Mouse (Mus musculus) activated CD4-positive, CD25-positive, alpha-beta regulatory T cell, adult 4 months (primary cell): ENCODE measurements at regions not wholly inside any gene's neighbourhood (a gene's known extent, or its start where the extent isn't known, plus 50 kb on each side); places are given as distances from the start of the nearest gene placed in this dataset.

Experiments used
- ATAC-seq: one replicate; pipeline ENCODE4 v1.8.0; 2017

DNA sequence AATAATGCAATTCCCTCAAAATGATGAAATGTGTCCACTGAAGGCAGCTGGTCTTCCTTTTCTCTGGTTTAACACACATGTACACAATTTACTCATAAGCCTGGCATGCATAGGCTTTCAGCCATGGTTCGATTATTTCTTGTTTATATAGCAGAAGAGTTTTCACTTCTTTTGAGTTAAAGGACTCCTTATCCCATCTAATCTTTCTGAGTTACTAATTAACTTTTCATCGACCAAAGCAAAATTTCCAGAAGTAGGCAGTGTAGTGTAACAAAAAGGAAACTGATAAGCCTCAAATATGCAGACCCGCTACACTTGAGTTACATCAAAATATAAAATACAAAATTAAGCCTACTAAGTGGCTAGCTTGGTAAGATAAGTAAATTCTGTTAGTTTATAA is 620.5 kb upstream of the Akr1e1 start:
- no peak for ATAC-seq

DNA sequence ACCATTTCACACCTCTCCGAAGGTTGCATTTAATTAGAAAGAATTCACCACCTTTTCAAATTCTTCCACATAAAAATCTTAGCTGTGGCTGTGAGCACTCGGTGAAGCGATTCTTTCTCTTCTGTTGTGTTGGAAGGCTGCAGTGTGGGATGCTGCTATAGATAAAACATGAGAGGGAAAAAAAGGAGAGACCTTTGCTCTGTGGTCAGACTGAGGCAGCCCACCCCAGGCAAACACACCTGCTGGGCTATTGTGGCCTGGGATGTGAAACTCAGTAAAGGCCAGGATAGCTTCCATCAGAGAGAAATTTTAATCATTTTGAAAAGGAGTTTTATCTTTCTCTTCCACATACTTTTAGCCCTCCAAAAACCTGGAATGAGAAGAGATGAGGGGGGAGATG is 625.3 kb upstream of the Akr1e1 start:
- ATAC-seq = no peak

DNA sequence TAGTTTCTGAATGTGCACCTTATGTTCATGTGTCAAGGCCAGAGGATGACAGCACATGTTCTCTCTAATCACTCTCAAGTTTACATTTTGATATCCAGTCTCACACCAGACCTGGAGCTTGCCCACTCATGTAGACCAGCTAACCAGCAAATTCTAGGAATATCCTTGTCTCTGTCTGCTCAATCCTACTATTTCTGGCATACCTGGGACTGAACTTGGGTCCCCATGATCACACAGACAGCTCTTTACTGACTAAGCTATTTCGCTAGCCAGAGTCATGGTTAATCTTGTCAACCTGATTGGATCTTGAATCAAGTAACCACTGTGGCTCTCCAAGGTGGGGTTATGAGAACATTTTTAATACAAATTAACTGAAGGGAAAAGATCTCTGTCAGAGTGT is 625.9 kb upstream of the Klf6 start:
- ATAC-seq = no peak

DNA sequence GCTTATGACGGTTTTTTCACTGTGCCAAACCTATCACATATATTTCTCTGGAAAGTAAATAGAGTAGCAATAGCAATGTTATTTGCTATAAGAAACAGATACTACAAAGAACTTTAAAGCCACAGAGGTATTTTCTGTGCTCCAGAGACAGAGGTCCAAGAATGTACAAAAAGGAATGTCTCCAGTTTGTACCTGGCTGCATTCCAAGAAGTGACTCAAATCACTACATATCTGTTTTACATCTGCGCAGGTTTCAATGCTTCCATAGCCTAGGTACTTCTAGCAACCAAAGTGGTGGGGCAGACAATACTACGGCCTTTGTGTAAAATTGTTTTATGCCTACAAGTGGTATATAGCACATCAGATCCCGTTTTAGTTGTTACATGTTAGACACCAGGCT is 620.7 kb upstream of the Klf6 start:
- ATAC-seq = no peak

DNA sequence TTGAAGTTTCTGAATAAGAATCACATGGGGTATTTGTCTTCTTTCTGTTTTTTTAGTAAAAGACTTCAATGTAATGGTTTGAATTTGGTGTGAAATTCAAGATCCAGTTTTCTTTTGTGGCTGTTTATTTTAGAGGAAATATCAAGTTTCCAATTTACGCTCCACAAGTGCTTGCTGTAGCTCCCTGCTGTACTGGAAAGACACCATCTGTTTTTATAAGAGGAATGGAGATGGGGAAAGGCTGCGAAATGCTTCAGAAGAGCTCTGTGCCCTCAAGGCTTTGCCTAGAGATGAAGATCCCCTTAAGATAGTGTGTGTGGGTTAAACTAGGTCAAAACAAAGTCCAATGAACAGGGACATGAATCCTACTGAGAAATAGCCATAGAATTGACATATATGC is 618.5 kb upstream of the Klf6 start:
- no peak for ATAC-seq

DNA sequence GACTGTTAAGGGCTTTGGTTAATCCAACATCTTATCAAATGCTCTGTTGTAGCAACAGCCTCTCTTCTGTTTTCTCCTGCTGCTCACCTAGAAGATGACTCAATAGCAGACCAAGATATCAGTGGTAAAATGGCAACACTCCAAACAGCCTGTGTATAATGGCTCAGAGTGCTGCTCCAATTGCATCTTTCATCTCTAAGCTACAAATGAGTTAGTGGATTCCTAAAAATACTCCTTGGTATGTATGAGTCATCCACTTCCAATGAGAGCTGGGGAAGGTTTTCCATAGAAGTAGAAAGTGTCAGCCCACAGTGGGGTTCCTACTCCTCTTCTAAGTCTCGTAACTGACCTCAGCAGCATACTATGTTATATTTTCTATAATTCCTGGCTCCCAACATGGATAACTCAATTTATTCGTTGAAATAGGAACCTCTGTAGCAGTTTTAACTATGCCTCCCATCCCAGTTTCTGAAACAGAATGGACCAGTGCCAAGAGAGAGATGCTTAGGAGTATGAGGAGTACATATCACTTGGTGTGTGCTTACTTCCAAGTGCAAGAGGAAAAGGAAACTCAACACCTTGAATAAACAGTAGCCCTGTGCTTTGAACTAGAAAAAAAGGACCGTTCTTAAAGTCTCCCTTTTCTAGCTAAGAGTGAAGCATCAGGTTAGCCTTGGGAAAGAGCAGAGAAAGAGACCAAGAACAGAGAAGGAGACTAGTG is 612.5 kb upstream of the Klf6 start:
- ATAC-seq = no peak

DNA sequence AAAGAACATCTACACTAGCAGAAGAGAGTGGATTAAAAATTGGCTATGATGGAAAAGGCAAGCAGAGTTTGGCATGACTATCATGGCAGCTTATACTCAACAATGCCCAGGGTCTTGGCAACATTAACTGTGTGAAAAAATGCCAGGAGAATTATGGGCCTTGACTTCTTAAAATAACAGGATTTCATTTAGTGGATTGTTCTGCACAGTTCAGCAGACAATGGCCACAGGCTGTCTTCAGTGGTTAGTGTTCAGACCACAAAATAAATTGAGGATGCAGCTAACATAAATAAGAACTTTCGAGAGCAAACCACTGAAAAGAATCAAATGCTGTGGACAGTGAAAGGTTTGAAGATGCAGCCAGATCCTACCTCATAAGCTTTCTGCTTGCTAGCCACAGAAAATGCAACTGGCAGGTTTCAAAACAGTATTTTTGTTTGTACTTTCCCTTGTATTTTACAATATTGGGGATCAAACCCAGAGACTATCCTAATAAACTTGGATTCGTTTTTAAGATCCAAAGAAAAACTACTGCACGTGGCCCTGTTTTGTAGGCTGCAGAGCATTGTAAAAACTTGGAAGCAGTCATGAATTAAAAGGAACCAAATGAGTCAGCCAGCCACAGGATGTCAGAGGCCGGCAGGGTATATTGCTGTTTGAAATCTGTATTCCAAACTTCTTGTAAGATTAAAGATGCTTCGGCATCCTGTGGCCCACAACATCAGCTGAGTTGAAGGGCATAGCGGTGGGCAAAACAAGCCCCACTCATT is 603.2 kb upstream of the Klf6 start:
- no peak for ATAC-seq

DNA sequence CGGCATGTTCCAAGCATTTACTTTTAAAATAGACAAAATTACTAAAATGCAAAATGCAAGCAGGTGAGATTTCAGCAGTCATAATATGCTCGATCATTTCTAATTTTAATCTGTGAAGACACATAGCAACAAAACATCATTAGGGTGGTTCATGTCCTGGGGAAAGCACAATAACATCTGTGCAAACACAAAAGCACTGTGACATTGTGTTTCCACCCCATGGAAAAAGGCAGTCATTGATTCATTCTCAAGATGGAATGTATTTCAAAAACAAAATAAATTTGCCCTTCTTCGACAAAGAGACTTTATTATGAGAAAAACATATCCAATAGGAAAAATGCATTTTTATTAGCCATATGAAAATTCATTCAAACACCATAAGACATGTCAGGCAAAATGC is 601.5 kb upstream of the Klf6 start:
- ATAC-seq = no peak

DNA sequence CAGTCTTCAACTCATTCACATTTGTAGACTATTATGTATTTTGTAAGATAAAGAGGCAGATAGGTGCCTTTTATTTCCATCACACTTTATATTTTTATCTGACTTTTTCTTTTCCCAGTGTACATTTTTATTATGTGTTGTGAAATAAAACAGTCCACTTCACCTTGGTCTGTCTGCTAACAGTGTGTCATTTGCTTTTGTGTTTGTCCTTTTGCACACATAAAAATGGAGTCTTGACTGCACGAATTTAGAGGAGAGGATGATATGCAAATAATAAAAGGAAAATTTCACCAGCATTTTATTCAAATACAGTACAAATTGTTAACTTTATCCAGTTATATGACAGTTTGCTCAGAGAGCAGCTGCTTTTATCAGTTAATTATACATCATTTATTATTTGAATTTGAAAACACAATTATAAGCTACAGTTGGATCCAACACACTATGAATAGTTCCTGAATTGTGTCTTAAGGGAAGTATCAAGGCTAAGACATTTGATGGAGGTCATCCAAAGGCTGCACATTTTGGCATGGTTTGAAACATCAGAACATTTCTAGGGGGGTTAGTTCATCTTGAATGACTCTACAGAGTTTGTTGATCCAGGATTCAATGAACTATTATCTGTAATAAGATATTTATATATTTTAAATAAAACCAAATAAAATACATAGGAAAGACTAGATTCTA is 588.6 kb upstream of the Klf6 start:
- no peak for ATAC-seq

DNA sequence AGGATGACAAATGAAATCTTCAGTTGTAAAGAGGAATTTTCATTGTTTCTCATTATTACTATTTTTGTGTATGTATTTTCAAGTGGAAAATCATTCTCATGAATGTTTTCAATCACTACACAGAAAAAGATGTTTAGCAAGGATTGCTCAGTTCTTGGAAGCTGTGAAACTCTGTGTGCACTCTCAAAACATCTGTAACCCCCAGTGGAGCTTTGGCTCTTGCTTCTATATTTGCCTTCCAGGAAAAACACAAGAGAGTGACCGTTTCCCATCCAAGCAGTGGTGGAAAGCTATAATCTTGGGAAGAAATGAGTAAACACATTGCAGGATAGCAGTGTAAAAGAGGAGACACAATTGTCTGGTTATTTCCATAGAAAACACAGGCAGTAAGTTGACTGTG is 584.7 kb upstream of the Klf6 start:
- ATAC-seq = no peak

DNA sequence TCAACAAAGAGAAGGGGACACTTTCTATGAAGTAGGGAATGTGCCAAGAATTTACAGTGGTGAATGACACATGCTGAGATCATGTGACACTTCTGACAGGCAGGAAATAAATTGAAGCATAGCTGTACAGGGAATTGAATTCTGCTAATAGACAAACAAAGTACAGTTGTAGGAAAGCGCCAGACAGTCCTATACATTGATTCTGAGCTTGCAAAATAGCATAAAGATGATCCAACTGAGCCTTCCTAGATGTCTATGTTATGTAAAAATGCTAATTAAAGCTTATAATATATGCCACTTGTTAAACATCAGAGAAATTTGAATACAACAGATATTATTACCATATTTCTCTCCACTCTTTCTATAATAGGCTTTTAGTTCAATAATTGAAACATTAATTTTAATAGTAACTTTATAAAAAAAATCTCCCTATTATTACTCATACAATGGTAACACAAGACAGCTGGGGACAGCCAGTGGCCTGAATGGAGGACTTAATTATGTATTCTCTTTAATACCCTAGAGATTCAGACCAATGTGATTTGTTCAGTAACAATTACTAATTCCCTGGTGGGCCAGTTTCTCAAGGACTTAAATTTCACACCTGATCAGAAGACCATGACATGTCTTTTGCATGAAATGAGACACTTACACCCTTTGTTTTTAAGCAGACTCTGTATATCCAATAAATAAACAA is 571.4 kb upstream of the Klf6 start:
- ATAC-seq = no peak

DNA sequence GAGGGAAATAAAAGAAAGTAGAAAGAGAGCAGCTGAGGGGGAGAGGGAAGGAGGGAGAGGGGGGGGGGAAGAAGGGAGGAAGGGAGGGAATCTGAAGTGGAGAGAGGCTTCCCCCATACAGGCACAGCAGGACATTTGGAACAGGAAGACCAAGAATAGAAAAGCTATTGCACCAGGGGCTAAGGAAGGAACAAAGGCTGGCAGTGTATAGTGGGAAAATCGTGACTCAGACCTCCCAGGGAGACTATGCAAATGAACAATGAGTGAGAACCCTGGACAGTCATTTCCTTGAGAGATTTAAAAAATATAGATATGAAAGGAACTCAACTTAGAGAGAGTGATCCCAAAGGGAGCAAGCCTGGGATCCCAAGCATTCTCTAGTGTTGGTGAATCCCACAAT is 559.1 kb upstream of the Klf6 start:
- no peak for ATAC-seq

DNA sequence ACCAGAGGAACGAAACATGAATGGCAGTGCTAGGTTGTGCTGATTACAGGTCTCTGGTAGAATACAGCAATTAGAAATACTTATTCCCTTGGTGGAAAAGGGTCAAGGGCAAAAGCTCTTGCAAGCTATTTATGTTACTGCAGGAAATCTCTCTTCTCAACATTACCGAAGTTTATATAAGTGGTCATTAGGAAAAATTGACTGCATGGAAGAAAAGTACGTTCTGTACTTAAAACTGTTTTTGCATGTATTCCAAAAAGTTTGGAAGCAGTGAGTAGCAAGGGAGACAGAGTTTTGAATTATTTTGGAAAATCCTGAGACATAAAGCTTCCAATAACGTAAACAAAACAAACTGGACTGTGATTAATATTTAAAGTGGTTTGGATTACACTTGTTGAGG is 554.6 kb upstream of the Klf6 start:
- ATAC-seq = no peak

DNA sequence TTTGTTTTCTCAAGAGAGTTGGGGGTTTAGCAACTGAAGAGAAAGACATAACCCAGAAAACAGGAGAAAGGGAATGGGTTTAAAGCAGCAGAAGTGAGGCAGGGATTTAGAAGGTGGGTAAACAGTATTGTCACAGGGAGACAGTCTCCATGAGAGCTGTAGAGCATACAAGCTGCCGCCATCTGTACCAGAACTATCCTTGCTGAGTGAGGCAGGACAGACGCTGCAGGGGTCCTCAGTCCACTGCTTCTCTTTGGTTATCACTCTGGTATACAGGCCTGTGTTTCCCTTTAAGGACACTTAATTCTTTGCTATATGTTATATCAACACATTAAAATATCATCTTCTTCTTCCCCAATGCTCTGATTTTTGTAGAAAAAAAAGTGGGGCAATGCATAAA is 548.0 kb upstream of the Klf6 start:
- ATAC-seq = no peak

DNA sequence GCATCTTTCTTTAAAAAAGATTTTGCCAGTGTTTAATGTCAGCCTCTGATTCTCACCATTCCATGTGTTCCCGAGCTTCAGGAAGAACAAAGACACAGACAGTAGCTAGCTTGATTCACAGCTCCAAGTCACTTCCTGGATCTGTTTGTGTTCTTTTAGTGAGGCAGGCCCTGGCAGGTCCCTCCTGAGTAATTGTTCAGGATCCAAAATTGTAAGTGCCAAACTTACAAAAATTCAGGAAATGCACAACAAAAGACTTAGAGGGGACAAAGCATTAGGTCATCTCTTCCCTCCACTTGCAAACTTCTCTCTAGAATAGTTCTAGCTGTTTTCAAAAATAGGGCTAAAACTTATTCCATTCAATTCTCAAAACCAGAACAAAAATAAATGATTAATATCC is 546.3 kb upstream of the Klf6 start:
- ATAC-seq = no peak

DNA sequence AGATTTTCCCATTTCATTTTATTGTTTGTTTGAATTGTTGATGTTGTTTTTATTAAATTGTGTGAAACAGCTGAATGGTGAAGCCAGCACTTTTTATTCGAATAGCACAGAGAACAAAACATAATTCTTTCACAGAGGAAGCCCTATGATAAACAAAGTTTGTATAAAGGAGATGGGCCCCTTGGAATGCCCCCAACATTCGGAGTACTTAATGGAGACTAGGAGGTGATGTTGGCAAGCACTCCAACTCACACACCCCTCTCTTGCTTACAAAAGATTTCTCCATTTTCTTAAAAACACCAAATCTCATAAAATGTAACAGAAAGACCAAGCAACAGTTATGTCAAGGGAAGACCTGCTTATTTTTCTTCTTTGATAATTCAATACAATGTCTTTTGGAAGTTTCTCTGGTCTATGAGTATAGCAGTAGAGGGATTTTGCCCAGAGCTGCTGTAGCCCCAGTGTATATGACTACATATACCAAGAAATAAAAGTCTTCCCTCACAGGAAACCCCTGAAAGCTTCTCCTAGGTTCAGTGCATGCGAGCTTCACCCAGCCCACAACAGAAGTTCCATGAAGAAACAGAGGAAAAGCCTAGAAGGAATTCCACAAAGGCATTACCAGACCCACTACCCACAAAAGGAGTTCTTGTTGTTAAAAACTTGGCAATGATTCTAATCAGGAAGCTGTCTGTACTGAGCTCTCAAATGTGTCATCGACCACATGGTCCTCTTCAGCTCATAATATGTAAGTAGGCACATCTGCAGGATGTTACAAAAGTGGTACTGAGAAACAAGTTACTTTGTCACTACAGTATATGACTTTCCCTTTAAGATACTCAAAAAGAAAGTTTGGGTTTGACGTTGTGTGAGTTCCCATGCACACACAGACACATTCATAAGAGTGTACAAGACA is 543.1 kb upstream of the Klf6 start:
- no peak for ATAC-seq

DNA sequence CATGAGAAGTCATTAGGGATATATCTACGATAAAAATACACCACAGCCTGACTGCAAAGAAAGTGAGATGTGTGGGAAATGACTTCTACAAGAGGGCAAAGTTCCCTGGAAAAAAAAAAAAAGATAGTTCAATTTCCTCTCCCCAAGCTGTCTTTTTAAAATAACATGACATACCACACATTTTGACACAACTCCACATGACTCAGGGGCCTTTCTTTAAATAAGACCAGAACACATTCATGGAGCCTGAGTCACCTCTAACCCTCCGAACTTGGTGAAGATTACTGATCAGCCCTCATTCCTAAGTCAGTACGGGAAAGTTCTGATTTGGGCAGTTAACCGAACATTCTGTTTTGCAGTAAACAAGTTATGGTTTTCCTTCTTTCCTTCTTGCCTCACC is 515.6 kb upstream of the Klf6 start:
- ATAC-seq = no peak

DNA sequence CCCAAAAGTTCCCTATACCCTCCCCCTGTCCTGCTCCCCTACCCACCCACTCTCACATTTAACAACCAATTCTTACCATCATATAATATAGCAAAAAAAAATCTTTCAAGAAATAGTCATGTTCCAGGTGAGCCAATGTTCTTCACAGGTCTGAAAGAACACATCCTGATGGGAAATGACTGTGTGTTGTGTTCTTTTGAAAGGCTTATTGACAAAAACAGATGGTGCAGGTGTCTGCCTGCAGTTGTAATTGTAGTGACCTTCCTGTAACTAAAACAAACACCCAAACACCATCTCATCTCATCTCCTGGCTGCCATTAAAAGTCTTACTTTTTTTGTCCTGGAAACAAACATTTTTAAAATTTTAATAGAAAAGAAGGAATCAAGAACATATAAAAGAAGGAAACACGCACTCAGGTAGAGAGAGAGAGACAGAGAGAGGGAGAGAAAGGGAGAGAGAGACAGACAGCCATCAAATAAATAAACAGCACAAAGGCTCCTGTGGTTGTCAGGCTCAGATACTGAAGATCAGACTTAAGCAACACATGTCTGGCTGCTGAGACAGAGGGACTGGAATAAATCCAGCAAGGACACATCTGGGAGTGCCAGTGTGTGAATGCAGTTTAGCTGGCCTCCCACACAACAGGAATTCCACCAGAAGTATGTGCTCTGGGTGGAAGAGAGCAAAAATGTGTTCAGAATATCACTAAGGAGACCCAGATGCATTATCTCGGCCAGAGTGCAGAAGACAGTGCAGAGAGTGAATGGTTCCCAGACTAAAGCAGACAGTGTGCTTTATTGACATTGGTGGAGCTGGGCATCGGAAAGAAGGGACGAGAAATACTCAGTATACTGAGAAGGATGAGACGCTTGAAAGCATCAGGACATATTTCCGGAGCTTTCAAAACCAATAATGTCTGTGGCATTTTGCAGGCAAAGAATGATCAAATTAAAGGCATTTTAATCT is 513.5 kb upstream of the Klf6 start:
- ATAC-seq = no peak

DNA sequence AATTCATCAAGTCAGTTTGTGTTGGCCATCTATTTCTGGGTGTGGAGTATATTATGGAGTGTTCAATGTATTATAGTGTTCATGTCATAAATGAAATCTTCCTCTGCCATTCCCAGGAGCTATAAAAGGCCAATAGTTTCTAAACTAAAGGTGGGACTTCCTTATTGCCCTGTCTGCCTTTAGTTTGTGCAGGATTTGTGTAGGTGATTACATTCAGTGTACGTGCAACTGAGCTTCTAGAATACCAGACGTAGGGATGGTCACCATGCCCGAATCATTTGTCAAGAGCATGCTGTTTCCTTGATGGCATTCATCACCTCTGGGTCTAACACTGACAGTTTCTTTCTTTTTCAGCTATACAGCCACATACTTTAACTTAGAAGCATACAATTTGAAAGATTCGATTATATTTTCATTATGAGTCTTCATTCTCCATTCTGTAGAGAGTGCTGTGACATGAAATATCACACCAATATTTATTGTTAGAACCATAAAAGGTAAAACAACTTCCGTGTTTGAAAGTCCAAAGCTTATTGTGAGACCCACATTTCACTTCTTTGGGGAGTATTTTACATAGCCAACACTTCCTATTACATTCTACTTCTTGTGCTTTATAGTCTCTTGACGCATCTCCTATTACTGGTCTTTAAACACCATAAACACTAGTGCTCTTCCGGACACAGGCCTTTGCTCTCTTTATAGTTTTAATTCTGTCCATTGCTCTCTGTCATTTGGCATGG is 494.1 kb upstream of the Klf6 start:
- ATAC-seq = no peak

DNA sequence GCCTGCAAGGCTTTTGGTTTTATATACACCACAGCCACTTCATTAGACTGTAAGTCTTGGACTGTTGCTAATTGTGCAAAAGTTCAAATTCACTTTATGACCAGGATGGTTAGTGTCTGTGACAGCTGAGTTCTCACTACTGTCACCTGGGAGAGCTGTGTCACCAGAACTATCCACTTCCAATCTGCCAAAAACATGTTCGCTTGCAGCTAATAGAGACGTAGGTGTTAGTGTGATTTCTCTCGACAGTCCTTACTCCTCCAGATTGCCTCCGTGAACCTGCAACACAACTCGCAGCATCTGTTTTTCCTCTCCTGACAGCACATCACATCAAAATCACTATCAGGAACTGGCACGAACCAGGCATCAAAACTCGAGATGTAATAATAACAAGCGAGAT is 491.3 kb upstream of the Klf6 start:
- no peak for ATAC-seq
